Mouse (Mus musculus) myocyte (in vitro differentiated cells): ENCODE results near the gene Lcn2.

ENCODE experiments used
- CEBPB ChIP-seq: IDR thresholded peaks from 2 replicates; pipeline ENCODE4 v1.6.1; 2011; ENCODE audit warnings: mild to moderate bottlenecking, moderate library complexity; ENCODE audit not compliant: poor library complexity, insufficient read depth, severe bottlenecking
- E2F4 ChIP-seq: IDR thresholded peaks from one replicate; pipeline ENCODE4 v1.6.1; 2011; ENCODE audit warnings: mild to moderate bottlenecking, control low read depth, moderate library complexity; ENCODE audit not compliant: insufficient read depth
- MYOD1 ChIP-seq, 3 experiments: IDR thresholded peaks; one replicate each; pipeline ENCODE4 v1.6.1; 2011; ENCODE audit warnings: control low read depth in 2 of 3, low read depth in 2 of 3, mild to moderate bottlenecking in 2 of 3, moderate library complexity in 1 of 3; ENCODE audit not compliant: insufficient read length in 2 of 3, control insufficient read depth in 1 of 3
- MYOG ChIP-seq, 3 experiments: IDR thresholded peaks; one replicate each; pipeline ENCODE4 v1.6.1; 2011; ENCODE audit warnings: control low read depth in 2 of 3, low read depth in 2 of 3, mild to moderate bottlenecking in 2 of 3; ENCODE audit not compliant: insufficient read length in 2 of 3, control insufficient read depth in 1 of 3, insufficient read depth in 1 of 3
- POLR2A ChIP-seq: IDR thresholded peaks from one replicate; pipeline ENCODE4 v1.6.1; 2011; ENCODE audit warnings: low read depth, mild to moderate bottlenecking, control low read depth, moderate library complexity; ENCODE audit not compliant: insufficient read length
- POLR2AphosphoS2 ChIP-seq: IDR thresholded peaks from one replicate; pipeline ENCODE4 v1.6.1; 2011; ENCODE audit warnings: low read depth, control low read depth; ENCODE audit not compliant: insufficient read length

GRCm38 (mm10) chr2:32343351-32343671 is 44.7 kb downstream of the Lcn2 start:
- no peak for TF ChIP-seq POLR2A
- TF ChIP-seq CEBPB: no peak
- TF ChIP-seq MYOD1 (IDR thresholded peaks at IDR 0.05; ENCODE audit: control insufficient read depth in 1 of 3, insufficient read length in 2 of 3, low read depth in 2 of 3): no peak
- TF ChIP-seq E2F4: no peak
- TF ChIP-seq MYOG (IDR thresholded peaks at IDR 0.05; ENCODE audit: control insufficient read depth in 1 of 3, insufficient read depth in 1 of 3, insufficient read length in 2 of 3, low read depth in 2 of 3): no peak
- no peak for TF ChIP-seq POLR2AphosphoS2
